Mouse (Mus musculus) urinary bladder, postnatal 10 days (tissue): ENCODE results near the gene AL731706.1.

Experiments used
- DNase-seq: peaks from one replicate; pipeline ENCODE4 v3.0.0; 2022; ENCODE audit warnings: low spot score

The AL731706.1 gene

GRCm38 (mm10) chr2:136834715-136835075 lies 56.5 kb downstream of the AL731706.1 start:
- no peak for DNase-seq

GRCm38 (mm10) chr2:136833976-136834714 lies 57.0 kb downstream of the AL731706.1 start:
- no peak for DNase-seq

GRCm38 (mm10) chr2:136832936-136833335 lies 58.3 kb downstream of the AL731706.1 start:
- DNase-seq, result no peak
